Mouse (Mus musculus) left cerebral cortex, adult 2 months (tissue): ENCODE measurements around the gene Aplp1. TPM values are rescaled to one million over a fixed set of nuclear protein-coding genes. Genes with fewer than 3 reads are reported as not detected.

Experiments used
- DNase-seq, 2 experiments: peaks; one replicate each; pipeline ENCODE4 v3.0.0; 2021 to 2022; ENCODE audit warnings: low spot score in 2 of 2, mixed read lengths in 1 of 2; ENCODE audit errors: extremely low spot score in 1 of 2
- H3K27ac ChIP-seq: fragments of 200-600 bp; 2 replicates; pipeline ENCODE4 v1.8.1; 2022
- H3K4me3 ChIP-seq: fragments of 200-600 bp; 2 replicates; pipeline ENCODE4 v1.8.1; 2022
- CTCF ChIP-seq: fragments of 200-600 bp; IDR thresholded peaks from 2 replicates; pipeline ENCODE4 v1.8.1; 2022; ENCODE audit warnings: antibody characterized with exemption, mild to moderate bottlenecking, moderate library complexity
- intact Hi-C: fragments of 180-260 bp; cut with DNase I; formaldehyde crosslinking; loops from one replicate; pipeline ENCODE4 v1.15.1; 2025
- total RNA-seq, 2 experiments: library from RNA; stranded (reverse); gene quantifications; 2 replicates each; pipeline ENCODE4 v1.2.3; 2021

Aplp1 gene
- total RNA-seq, 2 experiments from 2014 or later: 1,205 to 1,260 TPM

GRCm38 (mm10) chr7:30422560-30422959 is 22.8 kb downstream of the Aplp1 start:
- peak overlapping the region; percentile 77 for H3K4me3 ChIP-seq
- intact Hi-C loops: loop anchor here (1.0 kb wide), 1 partner anchor 49 kb away; no protein-coding TSS in a partner anchor
- DNase-seq: no peak
- H3K27ac ChIP-seq: peak overlapping the region; percentile 86
- no peak for TF ChIP-seq CTCF

GRCm38 (mm10) chr7:30421890-30422435 is 23.4 kb downstream of the Aplp1 start:
- peak overlapping the region; percentile 77 for H3K4me3 ChIP-seq
- peak overlapping the region; percentile 86 for H3K27ac ChIP-seq
- intact Hi-C loops: loop anchor here (1.0 kb wide), 1 partner anchor 49 kb away; no protein-coding TSS in a partner anchor
- DNase-seq: peak; percentile 93 to 95
- no peak for TF ChIP-seq CTCF

GRCm38 (mm10) chr7:30421175-30421889 is 24.0 kb downstream of the Aplp1 start, which contains the start of gene Nfkbid:
Nfkbid (plus strand) TSS chr7:30421732.
- DNase-seq: peak; percentile 55 to 64
- peak within 1 kb of the TSS; percentile 86 for H3K27ac ChIP-seq
- no peak for TF ChIP-seq CTCF
- intact Hi-C loops: no loop called here
- peak within 1 kb of the TSS; percentile 77 for H3K4me3 ChIP-seq

GRCm38 (mm10) chr7:30420673-30421072 is 24.7 kb downstream of the Aplp1 start:
- no peak overlapping the region for H3K4me3 ChIP-seq
- no peak for TF ChIP-seq CTCF
- intact Hi-C loops: no loop called here
- DNase-seq: no peak
- no peak overlapping the region for H3K27ac ChIP-seq

- DNase-seq: no peak
- no peak within 1 kb of the TSS for H3K27ac ChIP-seq
- H3K4me3 ChIP-seq: no peak within 1 kb of the TSS
- intact Hi-C loops: no loop called here
- no peak for TF ChIP-seq CTCF
These were observed 25.5 kb downstream of the Aplp1 start, which contains the start of gene Hcst for GRCm38 (mm10) chr7:30419561-30420499. Hcst (minus strand) TSS chr7:30419854.

GRCm38 (mm10) chr7:30417856-30418255 is 27.5 kb downstream of the Aplp1 start:
- no peak overlapping the region for H3K4me3 ChIP-seq
- no peak overlapping the region for H3K27ac ChIP-seq
- DNase-seq: no peak
- TF ChIP-seq CTCF: no peak
- intact Hi-C loops: no loop called here

GRCm38 (mm10) chr7:30413596-30413995 is 31.7 kb downstream of the Aplp1 start, which contains the start of gene Tyrobp:
Tyrobp (plus strand) TSS chr7:30413760.
- no peak for TF ChIP-seq CTCF
- DNase-seq: no peak
- Histone ChIP-seq H3K4me3 (no peak within 1 kb of the TSS), H3K27ac (peak within 1 kb of the TSS; percentile 40; the same call in 1 of the 2 replicates)
- intact Hi-C loops: no loop called here

- intact Hi-C loops: no loop called here
- no peak for DNase-seq
- H3K4me3 ChIP-seq: no peak overlapping the region
- H3K27ac ChIP-seq: no peak overlapping the region
- no peak for TF ChIP-seq CTCF
These were observed 32.6 kb downstream of the Aplp1 start for GRCm38 (mm10) chr7:30412735-30413147.

- Histone ChIP-seq H3K4me3 (no peak overlapping the region), H3K27ac (no peak overlapping the region)
- intact Hi-C loops: no loop called here
- no peak for TF ChIP-seq CTCF
- DNase-seq: no peak
These were observed 34.3 kb downstream of the Aplp1 start for GRCm38 (mm10) chr7:30411023-30411422.

- intact Hi-C loops: no loop called here
- no peak for DNase-seq
- Histone ChIP-seq H3K4me3 (no peak overlapping the region), H3K27ac (no peak overlapping the region)
- TF ChIP-seq CTCF: no peak
These were observed 35.5 kb downstream of the Aplp1 start for GRCm38 (mm10) chr7:30409789-30410188.

GRCm38 (mm10) chr7:30408639-30409038 is 36.7 kb downstream of the Aplp1 start:
- intact Hi-C loops: no loop called here
- no peak overlapping the region for H3K4me3 ChIP-seq
- no peak overlapping the region for H3K27ac ChIP-seq
- no peak for TF ChIP-seq CTCF
- no peak for DNase-seq

- TF ChIP-seq CTCF: no peak
- no peak for DNase-seq
- no peak overlapping the region for H3K27ac ChIP-seq
- H3K4me3 ChIP-seq: no peak overlapping the region
- intact Hi-C loops: no loop called here
These were observed 43.0 kb downstream of the Aplp1 start for GRCm38 (mm10) chr7:30402343-30402742.
